In the genomic region with DNA sequence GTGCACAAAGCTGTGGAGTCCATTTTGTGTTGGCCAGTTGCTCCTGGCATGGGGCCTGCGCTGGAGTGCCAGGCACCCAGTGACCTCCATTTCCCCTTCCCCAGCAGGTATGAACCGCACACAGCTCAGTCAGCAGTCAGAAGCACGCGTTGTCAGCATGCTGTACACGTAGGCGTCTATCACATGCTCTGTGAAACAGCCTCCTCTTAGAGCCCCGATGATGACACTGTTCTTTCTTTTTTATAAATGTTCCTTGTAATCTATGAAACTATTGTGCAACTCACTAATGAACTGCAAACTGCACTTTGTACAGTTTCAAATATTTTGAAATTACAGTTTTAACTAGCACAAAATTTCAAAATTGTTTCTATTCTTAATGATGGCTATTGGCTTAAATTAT, we compare ENCODE assay signal across 17 mouse cellular contexts. TPM values are rescaled to one million over a fixed set of nuclear protein-coding genes. Genes with fewer than 3 reads are reported as not detected.
A peak's percentile ranks its signal among the peaks of the same experiment; 100 is the strongest.
DNase-seq lines count a peak whose midpoint lies in the region; TF ChIP-seq lines count a peak whose summit lies in the region.
"Had no signal": no experiment of that assay in that cellular context is flagged by ENCODE, and none has a peak within 500 bp of the region (broad histone marks: within the 10 kb centered on the region; RNA-seq: fewer than 3 reads in every experiment).

No protein-coding gene starts in this region.

- no peak for TF ChIP-seq CTCF in layer of hippocampus, adult 2 months (conservative IDR thresholded peaks at IDR 0.05)

- peak overlapping the region; percentile 82 for H3K27ac ChIP-seq in layer of hippocampus, adult 2 months
- H3K27ac ChIP-seq: embryonic facial prominence, embryonic 15.5 days; forebrain, embryonic 13.5 days; hindbrain, embryonic 10.5 days; left cerebral cortex, adult 2 months; limb, embryonic 13.5 days; neural tube, embryonic 13.5 days had no signal

- peak; percentile 6 to 17 for DNase-seq in cerebellum, adult 18-20 months
- no peak for DNase-seq in cerebellum, postnatal 4 days (ENCODE audit: low spot score in 2 of 2)
- DNase-seq in layer of hippocampus, adult 2 months (ENCODE audit: low spot score in 2 of 2): peak; percentile 39 to 52
- DNase-seq in layer of hippocampus, postnatal 10 days (ENCODE audit: low spot score in 2 of 2): no peak
- peak; percentile 12 for DNase-seq in adrenal gland, postnatal 14 days
- DNase-seq in layer of hippocampus, postnatal 36 days: peak; percentile 25 to 28
- no peak for DNase-seq in natural killer cell, adult 2 months (ENCODE audit: low spot score in 2 of 2)
- no peak for DNase-seq in neural tube, embryonic 10.5 days (ENCODE audit: extremely low spot score, low spot score)
- DNase-seq: cerebellum, adult 9-10 months; liver, postnatal 0 days; thymus, postnatal 14 days had no signal

- H3K4me3 ChIP-seq in layer of hippocampus, adult 2 months: no peak overlapping the region
- H3K4me3 ChIP-seq: embryonic facial prominence, embryonic 15.5 days; forebrain, embryonic 13.5 days; hindbrain, embryonic 10.5 days; left cerebral cortex, adult 2 months; limb, embryonic 13.5 days; neural tube, embryonic 13.5 days had no signal

RNA-seq across cellular contexts. Expression of a gene that starts 39.3 kb away (rescaled TPM):
- total RNA-seq in layer of hippocampus, adult 2 months (2021): 10 to 100 TPM; 23.2 to 27.9 TPM
- total RNA-seq in layer of hippocampus, postnatal 10 days (2021): 10 to 100 TPM; 24.4 to 28.0 TPM
- 23.0 and 23.9 TPM in 2 replicates for total RNA-seq in adrenal gland, postnatal 14 days (2021)
- total RNA-seq in layer of hippocampus, postnatal 36 days (2021): 10 to 100 TPM; 20.7 to 24.7 TPM

RNA-seq across cellular contexts. Expression of a gene that starts 39.4 kb away (rescaled TPM):
- 10 to 100 TPM; 38.9 to 40.3 TPM for total RNA-seq in layer of hippocampus, adult 2 months (2021)
- 10 to 100 TPM; 29.1 to 31.1 TPM for total RNA-seq in layer of hippocampus, postnatal 10 days (2021)
- 19.2 and 24.9 TPM in 2 replicates for total RNA-seq in adrenal gland, postnatal 14 days (2021)
- total RNA-seq in layer of hippocampus, postnatal 36 days (2021): 10 to 100 TPM; 39.9 to 44.1 TPM

Comparison
In these comparisons a context has a peak if more than half of its experiments do, and no peak if none do; other contexts are left out.
1. DNase-seq: peak in cerebellum, adult 18-20 months (2 of 2), layer of hippocampus, adult 2 months (2 of 2), adrenal gland, postnatal 14 days (single experiment) and layer of hippocampus, postnatal 36 days (2 of 2); none in cerebellum, postnatal 4 days (0 of 2), layer of hippocampus, postnatal 10 days (0 of 2), natural killer cell, adult 2 months (0 of 2) and neural tube, embryonic 10.5 days (single experiment).